Mouse (Mus musculus) neural tube, embryonic 11.5 days (tissue): ENCODE data around the gene Srsf4. TPM values are rescaled to one million over a fixed set of nuclear protein-coding genes. Genes with fewer than 3 reads are reported as not detected.

Source experiments
- ATAC-seq: fragments of 200-750 bp; cut with Nextera tagmentation; 2 replicates; pipeline ENCODE4 v1.8.0; 2017; ENCODE audit warnings: moderate number of reproducible peaks, mild to moderate bottlenecking, moderate TSS enrichment, moderate library complexity; ENCODE audit not compliant: insufficient read depth, low FRiP score, low TSS enrichment
- DNase-seq: peaks from one replicate; pipeline ENCODE4 v3.0.0-alpha.2; 2015; ENCODE audit warnings: low spot score
- H3K27ac ChIP-seq: fragments of 300-500 bp; sonication (generic); 2 replicates; pipeline ENCODE4 v1.5.1; 2014; ENCODE audit warnings: low read depth, mild to moderate bottlenecking, low read length
- H3K27me3 ChIP-seq: fragments of 300-500 bp; sonication (generic); 2 replicates; pipeline ENCODE4 v1.6.1; 2014; ENCODE audit warnings: mild to moderate bottlenecking, low read length, mixed read lengths; ENCODE audit not compliant: control insufficient read depth, insufficient read depth
- H3K36me3 ChIP-seq: fragments of 300-500 bp; sonication (generic); 2 replicates; pipeline ENCODE4 v1.6.1; 2014; ENCODE audit warnings: mild to moderate bottlenecking, low read length, moderate library complexity, mixed read lengths; ENCODE audit not compliant: control insufficient read depth, insufficient read depth
- H3K4me1 ChIP-seq: fragments of 300-500 bp; sonication (generic); 2 replicates; pipeline ENCODE4 v1.6.1; 2014; ENCODE audit warnings: low read length, mixed read lengths; ENCODE audit not compliant: control insufficient read depth, insufficient read depth
- H3K4me2 ChIP-seq: fragments of 300-500 bp; sonication (generic); 2 replicates; pipeline ENCODE4 v1.6.1; 2014; ENCODE audit warnings: low read depth, mild to moderate bottlenecking, moderate library complexity
- H3K4me3 ChIP-seq: fragments of 300-500 bp; sonication (generic); 2 replicates; pipeline ENCODE4 v1.5.1; 2014; ENCODE audit warnings: low read depth, low read length
- H3K9ac ChIP-seq: fragments of 300-500 bp; sonication (generic); 2 replicates; pipeline ENCODE4 v1.6.1; 2014; ENCODE audit warnings: mild to moderate bottlenecking, low read length
- H3K9me3 ChIP-seq: fragments of 300-500 bp; sonication (generic); 2 replicates; pipeline ENCODE4 v1.6.1; 2016; ENCODE audit warnings: low read length; ENCODE audit not compliant: control insufficient read depth
- WGBS: fragments of 180-500 bp; shearing (Covaris S2); extraction: QIAGEN DNeasy Blood & Tissue Kit; methylation state at CpG from one replicate; pipeline ENCODE4 v1.1.7; 2014; 5-methylcytosine and 5-hydroxymethylcytosine counted together
- polyA plus RNA-seq: library from polyadenylated mRNA; unstranded; fragments of >200 nt; fragmentation: Nextera tagmentation; extraction: Ambion mirVana; gene quantifications from 2 replicates; pipeline ENCODE4 v1.2.1, GENCODE M21; 2014

Srsf4 gene
- polyA plus RNA-seq, 1 experiment from 2014 or later: 144 TPM

GRCm38 (mm10) chr4:131860492-131861340 is 12.7 kb upstream of the Srsf4 start:
- no peaks in the 10 kb centered on the region for H3K27me3 ChIP-seq
- H3K36me3 ChIP-seq: no peaks in the 10 kb centered on the region; the same call in 1 of the 2 replicates

GRCm38 (mm10) chr4:131861341-131861739 is 12.1 kb upstream of the Srsf4 start:
- no peak for DNase-seq
- H3K27ac ChIP-seq: no peak overlapping the region
- no peak overlapping the region for H3K4me2 ChIP-seq
- H3K36me3 ChIP-seq: no peaks in the 10 kb centered on the region; the same call in 1 of the 2 replicates
- H3K9me3 ChIP-seq: no peaks in the 10 kb centered on the region
- no peak overlapping the region for H3K9ac ChIP-seq
- no peaks in the 10 kb centered on the region for H3K4me1 ChIP-seq
- H3K27me3 ChIP-seq: no peaks in the 10 kb centered on the region
- H3K4me3 ChIP-seq: no peak overlapping the region
- WGBS: 91% methylated on average over 4 of the region's 4 CpGs
- no peak for ATAC-seq

More at GRCm38 (mm10) chr4:131860492-131861340, 12.7 kb upstream of the Srsf4 start:
- WGBS: 55% methylated on average over 15 of the region's 15 CpGs
- Histone ChIP-seq H3K9me3 (no peaks in the 10 kb centered on the region), H3K4me3 (no peak overlapping the region), H3K4me1 (no peaks in the 10 kb centered on the region), H3K9ac (no peak overlapping the region), H3K4me2 (no peak overlapping the region), H3K27ac (no peak overlapping the region)
- DNase-seq (peak; percentile 83), ATAC-seq (no peak)

- DNase-seq (peak; percentile 20), ATAC-seq (peak; percentile 48; the same call in 1 of the 2 replicates)
- Histone ChIP-seq H3K9ac (peak overlapping the region; percentile 100), H3K27me3 (no peaks in the 10 kb centered on the region), H3K4me3 (peak overlapping the region; percentile 97), H3K36me3 (no peaks in the 10 kb centered on the region), H3K9me3 (no peaks in the 10 kb centered on the region), H3K4me1 (peaks cover 15% of the 10 kb centered on the region), H3K27ac (peak overlapping the region; percentile 99; the same call in 1 of the 2 replicates), H3K4me2 (peak overlapping the region; percentile 55)
- WGBS: 12% methylated on average over 11 of the region's 11 CpGs
These were observed 635 bp upstream of the Srsf4 start for GRCm38 (mm10) chr4:131872672-131873292.

GRCm38 (mm10) chr4:131874169-131874536 is 736 bp downstream of the Srsf4 start:
- ATAC-seq (no peak; the same call in 1 of the 2 replicates), DNase-seq (no peak)
- 0% methylated on average over 20 of the region's 20 CpGs for WGBS
- Histone ChIP-seq H3K36me3 (no peaks in the 10 kb centered on the region), H3K4me1 (peaks cover 17% of the 10 kb centered on the region), H3K4me2 (peak overlapping the region; percentile 90), H3K9ac (peak overlapping the region; percentile 100), H3K27ac (peak overlapping the region; percentile 99), H3K4me3 (peak overlapping the region; percentile 97), H3K9me3 (no peaks in the 10 kb centered on the region), H3K27me3 (no peaks in the 10 kb centered on the region)

- Histone ChIP-seq H3K9ac (peak overlapping the region; percentile 100), H3K9me3 (no peaks in the 10 kb centered on the region), H3K4me3 (peak overlapping the region; percentile 97), H3K36me3 (no peaks in the 10 kb centered on the region), H3K4me1 (peaks cover 17% of the 10 kb centered on the region), H3K27me3 (no peaks in the 10 kb centered on the region), H3K4me2 (peak overlapping the region; percentile 90), H3K27ac (peak overlapping the region; percentile 99; the same call in 1 of the 2 replicates)
- 3% methylated on average over 11 of the region's 11 CpGs for WGBS
- ATAC-seq: no peak
- DNase-seq: no peak
These were observed 1.1 kb downstream of the Srsf4 start for GRCm38 (mm10) chr4:131874567-131874966.

GRCm38 (mm10) chr4:131875242-131875641 is 1.8 kb downstream of the Srsf4 start:
- WGBS: 47% methylated on average over 3 of the region's 3 CpGs
- H3K4me3 ChIP-seq: peak overlapping the region; percentile 97
- no peaks in the 10 kb centered on the region for H3K9me3 ChIP-seq
- ATAC-seq (no peak), DNase-seq (no peak)
- H3K27ac ChIP-seq: no peak overlapping the region
- H3K4me2 ChIP-seq: peak overlapping the region; percentile 90
- peak overlapping the region; percentile 100 for H3K9ac ChIP-seq
- H3K4me1 ChIP-seq: peaks cover 17% of the 10 kb centered on the region
- no peaks in the 10 kb centered on the region for H3K27me3 ChIP-seq
- no peaks in the 10 kb centered on the region for H3K36me3 ChIP-seq

- H3K4me2 ChIP-seq: 0 out of 2 replicates have a peak overlapping the region, but pooled peaks have one; percentile 4
- ATAC-seq (no peak), DNase-seq (no peak)
- no peak overlapping the region for H3K9ac ChIP-seq
- H3K36me3 ChIP-seq: no peaks in the 10 kb centered on the region
- no peaks in the 10 kb centered on the region for H3K27me3 ChIP-seq
- peaks cover 17% of the 10 kb centered on the region for H3K4me1 ChIP-seq
- H3K4me3 ChIP-seq: no peak overlapping the region
- no peaks in the 10 kb centered on the region for H3K9me3 ChIP-seq
- 81% methylated on average over 2 of the region's 2 CpGs for WGBS
- H3K27ac ChIP-seq: no peak overlapping the region
These were observed 3.4 kb downstream of the Srsf4 start for GRCm38 (mm10) chr4:131876836-131877235.

GRCm38 (mm10) chr4:131879692-131880091 is 6.3 kb downstream of the Srsf4 start:
- Histone ChIP-seq H3K27ac (no peak overlapping the region), H3K9me3 (no peaks in the 10 kb centered on the region), H3K4me1 (peaks cover 15% of the 10 kb centered on the region), H3K4me3 (no peak overlapping the region), H3K27me3 (no peaks in the 10 kb centered on the region), H3K9ac (no peak overlapping the region), H3K36me3 (no peaks in the 10 kb centered on the region), H3K4me2 (no peak overlapping the region)
- WGBS: 91% methylated on average over 1 of the region's 1 CpGs
- DNase-seq (no peak), ATAC-seq (no peak)
